Mouse (Mus musculus): ENCODE measurements around the gene Ucp3.

DNA sequence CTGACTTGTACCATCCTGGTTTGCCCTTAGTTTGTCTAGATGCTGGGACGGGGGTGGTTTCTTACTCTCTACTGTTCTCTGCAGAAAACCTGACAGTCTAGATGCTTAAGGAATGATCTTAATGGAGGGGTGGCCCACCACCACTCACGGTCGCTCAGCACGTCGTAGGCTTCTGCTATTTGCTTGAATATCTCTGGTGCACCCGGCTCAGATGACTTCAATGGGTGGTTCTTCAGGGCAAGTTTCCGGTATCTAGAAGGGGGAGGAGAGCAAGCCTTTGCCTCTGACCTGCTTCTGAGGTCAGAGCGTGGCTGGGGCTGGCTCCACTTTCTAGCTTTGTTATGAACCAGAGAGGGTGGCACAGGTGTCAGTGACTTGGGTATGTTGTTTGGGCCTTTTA is 38.8 kb downstream of the Ucp3 start:
- peak; percentile 91 for TF ChIP-seq POLR2A (IDR thresholded peaks at IDR 0.05; ENCODE audit: low read depth, low read length)
- 0 out of 2 replicates have a peak, but pooled peaks have one; percentile 30 for TF ChIP-seq ETS1 (conservative IDR thresholded peaks at IDR 0.05; ENCODE audit: low read depth, low read length)
- no peak for TF ChIP-seq KAT2A (IDR thresholded peaks at IDR 0.05; ENCODE audit: insufficient replicate concordance, low read length)
- no peak for TF ChIP-seq RCOR1 (conservative IDR thresholded peaks at IDR 0.05; ENCODE audit: low read depth, low read length)
- no peak for TF ChIP-seq SMC3 (IDR thresholded peaks at IDR 0.05; ENCODE audit: low read depth, low read length)
- TF ChIP-seq ZNF384 (IDR thresholded peaks at IDR 0.05; ENCODE audit: low read depth, low read length): no peak
- no peak; the same call in 1 of the 2 replicates for TF ChIP-seq MEF2A (IDR thresholded peaks at IDR 0.05; ENCODE audit: borderline replicate concordance, low read depth, low read length)
- TF ChIP-seq MAX (IDR thresholded peaks at IDR 0.05; ENCODE audit: low read length): peak; percentile 26; the same call in 1 of the 2 replicates
- TF ChIP-seq MXI1 (IDR thresholded peaks at IDR 0.05; ENCODE audit: low read depth, low read length): peak; percentile 64
